Mouse (Mus musculus) central nervous system, embryonic 14 days (tissue): ENCODE measurements around the gene Gm527. TPM values are rescaled to one million over a fixed set of nuclear protein-coding genes. Genes with fewer than 3 reads are reported as not detected.

ENCODE experiments used
- polyA plus RNA-seq: library from polyadenylated mRNA; depleted of rRNA; stranded (reverse); fragments of >200 nt; gene quantifications from 2 replicates; pipeline ENCODE4 v1.2.3, GENCODE M21; 2012; rRNA removed

Gm527 gene
- polyA plus RNA-seq: 7.8 and 9.4 TPM in 2 replicates

DNA sequence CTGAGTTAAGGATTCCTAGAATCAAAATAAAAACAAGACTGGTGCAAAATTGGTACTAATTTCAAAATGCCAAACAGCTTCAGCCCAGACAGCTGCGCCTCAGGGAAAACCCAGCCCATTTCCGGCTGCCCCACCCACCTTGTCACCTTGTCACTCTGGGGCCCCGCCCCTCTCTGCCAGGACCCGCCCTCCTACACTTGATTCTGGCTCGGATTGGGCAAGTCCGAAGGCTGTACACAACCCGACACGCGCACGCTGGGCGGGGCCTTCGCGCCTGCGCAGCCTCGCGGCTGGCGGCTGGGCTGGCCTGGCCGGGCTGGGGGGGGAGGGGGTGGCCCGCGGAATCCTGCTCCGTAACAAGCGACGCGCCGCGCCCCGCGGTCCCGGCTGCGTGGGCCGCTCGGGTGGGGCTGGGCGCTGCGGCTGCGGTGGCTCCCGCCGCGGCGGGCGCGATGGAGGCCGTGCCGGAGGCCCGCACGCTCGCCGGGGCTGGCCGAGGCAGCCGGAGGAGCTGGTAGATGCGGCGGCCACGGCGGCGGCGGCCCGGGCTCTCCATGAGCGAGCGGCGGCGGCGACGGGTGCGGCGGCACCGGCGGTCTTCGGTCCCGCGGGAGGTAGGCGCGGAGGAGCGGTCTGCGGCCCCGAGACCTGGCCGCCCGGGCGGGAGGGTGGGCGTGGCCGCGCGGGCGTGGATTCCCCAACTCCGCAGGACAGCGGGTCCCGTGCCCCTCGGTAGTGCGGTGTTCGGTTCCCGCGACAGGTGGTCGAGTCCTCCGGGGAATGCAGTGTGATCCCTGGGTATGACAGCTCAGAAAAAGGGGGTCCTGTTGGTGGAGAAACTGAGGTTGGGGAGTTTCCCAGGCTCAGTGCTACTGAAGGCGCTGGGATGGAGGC lies at the start of gene Gm527:
Gene Gm527 (plus strand): TSS at position 329 of the 894 bp plus-strand sequence.

DNA sequence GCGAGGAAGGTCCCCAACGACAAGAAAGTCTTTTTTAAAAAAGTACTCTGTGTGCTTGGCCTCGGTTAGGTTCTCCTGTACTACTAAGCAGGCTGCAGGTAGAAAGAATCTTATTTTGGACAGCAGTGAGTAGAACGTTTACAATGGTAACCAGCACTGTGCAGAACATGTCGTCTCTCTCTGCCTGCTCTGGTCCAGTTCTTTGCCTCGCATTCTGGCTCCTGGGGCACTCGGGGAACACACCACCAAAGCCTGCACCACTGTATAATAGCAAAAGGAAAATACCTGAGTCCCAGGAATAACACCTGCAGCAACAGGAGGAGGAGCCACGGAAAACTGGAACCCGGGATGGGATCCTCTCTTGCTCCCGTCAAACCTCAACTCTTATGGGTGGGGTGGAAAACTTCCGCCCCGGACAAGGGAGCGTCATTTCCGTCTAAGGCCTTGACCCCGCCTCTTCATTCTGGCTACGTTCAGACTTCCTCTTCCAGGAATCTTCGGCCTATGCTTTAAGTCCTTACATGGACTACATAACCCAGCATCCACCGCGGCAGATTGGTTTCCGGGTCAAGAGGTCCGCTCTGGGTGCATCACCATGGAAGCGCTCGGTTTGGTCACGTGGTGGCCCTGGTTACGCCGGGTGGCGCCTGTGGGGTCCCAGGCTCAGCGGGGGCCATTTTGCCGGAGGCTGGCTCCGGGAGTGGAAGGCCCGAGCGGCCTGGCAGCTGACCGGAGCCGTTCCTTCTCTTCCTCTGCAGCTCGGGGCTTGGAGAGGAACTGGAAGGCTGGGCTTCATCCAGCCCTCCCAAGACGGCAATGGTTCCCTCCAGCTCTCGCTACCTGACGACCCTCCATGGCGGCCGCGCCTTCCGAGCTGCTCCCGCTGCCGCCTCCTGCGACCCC lies 47.7 kb downstream of the Gm527 start, which contains the start of the genes Klhl28 and Togaram1:
Gene Klhl28 (minus strand): TSS at position 411 of the 903 bp plus-strand sequence.
Gene Togaram1 (plus strand): TSS at position 681 of the 903 bp plus-strand sequence.

Other genes starting within 250 kb of the Gm527 start
- 9.8 and 11.3 TPM in 2 replicates for gene Klhl28, start 47.6 kb downstream of the Gm527 start, polyA plus RNA-seq
- 13.9 and 14.7 TPM in 2 replicates for gene Togaram1, start 47.9 kb downstream of the Gm527 start, polyA plus RNA-seq
- gene Prpf39, start 118.4 kb downstream of the Gm527 start, polyA plus RNA-seq: 46.9 and 47.5 TPM in 2 replicates
- gene Fkbp3, start 156.1 kb downstream of the Gm527 start, polyA plus RNA-seq: 360 and 487 TPM in 2 replicates
- gene Fancm, start 157.7 kb downstream of the Gm527 start, polyA plus RNA-seq: 9.5 and 9.7 TPM in 2 replicates